Mouse (Mus musculus) megakaryocyte, embryonic 14.5 days (primary cell): ENCODE measurements at regions not wholly inside any gene's neighbourhood (a gene's known extent, or its start where the extent isn't known, plus 50 kb on each side); places are given as distances from the start of the nearest gene placed in this dataset.
"Not testable (repeated sequence)": the region's sequence is repeated elsewhere in the genome, so short reads cannot be mapped to it uniquely, and the experiment has no call there.

Source experiments
- H3K27me3 ChIP-seq: replicated peaks from 2 replicates; pipeline ENCODE3; 2012; ENCODE audit warnings: inconsistent platforms
- H3K36me3 ChIP-seq: replicated peaks from 2 replicates; pipeline ENCODE3; 2012; ENCODE audit warnings: low read length, inconsistent platforms, mixed read lengths
- H3K4me1 ChIP-seq: 2 replicates; pipeline ENCODE4 v1.6.1; 2012; ENCODE audit warnings: inconsistent platforms
- H3K4me3 ChIP-seq: replicated peaks from 2 replicates; pipeline ENCODE3; 2012; ENCODE audit warnings: moderate library complexity, mild to moderate bottlenecking, inconsistent platforms
- H3K9me3 ChIP-seq: 2 replicates; pipeline ENCODE4 v1.6.1; 2012; ENCODE audit warnings: inconsistent platforms
- FLI1 ChIP-seq: IDR thresholded peaks from 2 replicates; pipeline ENCODE4 v1.6.1; 2012; ENCODE audit warnings: low read length, inconsistent platforms, mixed read lengths
- GATA1 ChIP-seq: IDR thresholded peaks from 3 replicates; pipeline ENCODE4 v1.6.1; 2012; ENCODE audit warnings: mixed read lengths, low read length, inconsistent platforms, borderline replicate concordance

DNA sequence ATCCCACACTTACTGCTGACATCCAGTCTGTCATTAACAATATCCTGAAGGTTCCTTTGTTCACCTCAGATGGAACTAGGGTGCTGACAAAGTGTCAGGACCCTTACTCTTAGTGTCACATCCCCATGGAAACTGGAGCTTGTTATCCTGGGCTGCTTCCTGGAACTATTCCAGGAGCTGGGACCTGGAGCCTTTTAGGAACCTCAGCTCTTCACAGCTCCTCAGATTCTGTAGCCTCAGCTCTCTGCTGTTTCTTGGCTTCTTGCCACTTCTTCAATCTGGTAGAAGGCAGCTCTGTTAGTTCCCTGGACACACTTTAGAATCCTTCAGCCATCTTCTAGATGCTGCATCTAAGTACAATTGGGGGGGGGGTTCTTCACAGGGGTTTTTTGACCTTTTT lies 157.3 kb upstream of the Slc13a1 start:
- Histone ChIP-seq H3K9me3 (no peaks in the 10 kb centered on the region), H3K36me3 (no peaks in the 10 kb centered on the region), H3K27me3 (no peaks in the 10 kb centered on the region), H3K4me1 (no peaks in the 10 kb centered on the region), H3K4me3 (no peak overlapping the region)
- TF ChIP-seq GATA1 (no peak), FLI1 (no peak)

- H3K4me1 ChIP-seq, result no peaks in the 10 kb centered on the region
- H3K27me3 ChIP-seq, result no peaks in the 10 kb centered on the region
- H3K4me3 ChIP-seq, result no peak overlapping the region
- no peak for TF ChIP-seq FLI1
- TF ChIP-seq GATA1, result no peak
- H3K36me3 ChIP-seq, result no peaks in the 10 kb centered on the region
- no peaks in the 10 kb centered on the region for H3K9me3 ChIP-seq
These were observed 156.8 kb upstream of the Slc13a1 start for GRCm38 (mm10) chr6:24324718-24325117.

DNA sequence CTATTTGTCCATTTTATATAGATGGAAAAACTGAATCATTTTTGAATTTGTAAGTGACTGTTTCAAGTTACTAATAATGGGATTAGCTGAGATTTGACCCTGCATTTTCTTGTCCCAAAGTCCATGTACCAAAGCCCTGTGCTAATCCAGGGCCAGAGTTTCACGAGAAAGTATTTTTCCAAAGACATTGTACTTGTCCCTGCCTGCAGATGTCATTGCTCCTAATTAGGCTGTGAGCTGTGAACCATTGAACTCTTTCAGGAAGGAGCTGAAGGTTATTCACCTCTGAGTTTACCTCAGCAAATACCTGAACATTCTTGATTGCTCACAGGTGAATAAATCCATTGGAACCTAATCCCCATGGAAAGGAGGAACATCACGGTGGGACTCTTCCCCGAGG lies 154.5 kb upstream of the Slc13a1 start:
- Histone ChIP-seq H3K4me3 (no peak overlapping the region), H3K36me3 (no peaks in the 10 kb centered on the region), H3K9me3 (no peaks in the 10 kb centered on the region), H3K27me3 (no peaks in the 10 kb centered on the region), H3K4me1 (no peaks in the 10 kb centered on the region)
- TF ChIP-seq GATA1 (no peak), FLI1 (no peak)

GRCm38 (mm10) chr6:24318862-24319261 lies 151.0 kb upstream of the Slc13a1 start:
- no peaks in the 10 kb centered on the region for H3K9me3 ChIP-seq
- H3K36me3 ChIP-seq, result no peaks in the 10 kb centered on the region
- H3K4me1 ChIP-seq, result no peaks in the 10 kb centered on the region
- no peak for TF ChIP-seq FLI1
- no peaks in the 10 kb centered on the region for H3K27me3 ChIP-seq
- no peak overlapping the region for H3K4me3 ChIP-seq

- H3K36me3 ChIP-seq, result no peaks in the 10 kb centered on the region
- peaks cover 4% of the 10 kb centered on the region; the same call in 1 of the 2 replicates for H3K9me3 ChIP-seq
- H3K4me1 ChIP-seq, result no peaks in the 10 kb centered on the region
- H3K4me3 ChIP-seq, result peak overlapping the region; percentile 59
- TF ChIP-seq FLI1 (no peak), GATA1 (no peak)
- H3K27me3 ChIP-seq, result no peaks in the 10 kb centered on the region
These were observed 142.8 kb upstream of the Slc13a1 start for GRCm38 (mm10) chr6:24310675-24311074.

DNA sequence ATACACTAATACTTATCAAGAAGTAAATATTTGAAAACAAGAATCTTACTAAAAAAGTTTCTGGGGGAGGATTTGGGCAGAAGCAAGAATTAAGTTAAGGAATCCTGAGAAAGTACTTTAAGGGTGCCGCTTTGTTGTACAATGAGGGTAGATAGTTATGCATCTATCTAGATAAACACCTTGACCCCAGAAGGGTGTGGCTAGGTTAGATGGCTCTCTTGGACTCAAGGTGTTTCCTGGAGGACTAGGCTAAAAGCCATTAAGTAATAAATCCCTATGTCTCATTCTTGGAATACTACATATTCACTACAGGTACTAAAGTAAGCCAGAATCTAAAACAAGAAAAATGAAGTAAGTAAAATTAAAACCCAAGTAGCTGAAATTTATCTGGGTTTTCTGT lies 141.9 kb upstream of the Slc13a1 start:
- H3K4me3 ChIP-seq, result no peak overlapping the region
- no peaks in the 10 kb centered on the region for H3K27me3 ChIP-seq
- H3K9me3 ChIP-seq, result peaks cover 4% of the 10 kb centered on the region; the same call in 1 of the 2 replicates
- no peak for TF ChIP-seq FLI1
- no peak for TF ChIP-seq GATA1
- H3K36me3 ChIP-seq, result no peaks in the 10 kb centered on the region
- H3K4me1 ChIP-seq, result no peaks in the 10 kb centered on the region

DNA sequence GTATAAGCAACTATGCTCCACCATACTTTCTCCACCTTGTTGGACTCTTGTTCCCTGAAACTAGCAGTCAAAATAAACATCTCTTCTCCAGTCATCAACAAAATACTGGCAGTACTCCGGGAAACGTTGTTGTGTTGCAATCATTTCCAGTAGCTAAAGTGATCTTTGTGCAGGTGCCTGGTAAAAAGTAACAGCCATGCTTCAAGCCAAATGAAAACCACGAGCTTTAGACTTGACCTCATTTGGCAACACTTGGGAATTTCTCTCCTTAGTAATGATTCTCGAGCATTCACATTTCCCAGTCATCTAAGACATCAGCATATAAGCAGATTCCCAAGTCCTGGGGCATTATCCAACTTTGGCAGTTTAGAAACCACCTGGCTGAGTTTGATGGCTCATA lies 133.8 kb upstream of the Slc13a1 start:
- H3K36me3 ChIP-seq, result no peaks in the 10 kb centered on the region
- no peaks in the 10 kb centered on the region for H3K27me3 ChIP-seq
- no peaks in the 10 kb centered on the region for H3K4me1 ChIP-seq
- TF ChIP-seq FLI1 (no peak), GATA1 (no peak)
- no peak overlapping the region for H3K4me3 ChIP-seq
- no peaks in the 10 kb centered on the region for H3K9me3 ChIP-seq

GRCm38 (mm10) chr6:24301146-24301545 lies 133.3 kb upstream of the Slc13a1 start:
- Histone ChIP-seq H3K4me3 (no peak overlapping the region), H3K4me1 (no peaks in the 10 kb centered on the region), H3K36me3 (no peaks in the 10 kb centered on the region), H3K27me3 (no peaks in the 10 kb centered on the region), H3K9me3 (no peaks in the 10 kb centered on the region)
- TF ChIP-seq FLI1 (no peak), GATA1 (no peak)

DNA sequence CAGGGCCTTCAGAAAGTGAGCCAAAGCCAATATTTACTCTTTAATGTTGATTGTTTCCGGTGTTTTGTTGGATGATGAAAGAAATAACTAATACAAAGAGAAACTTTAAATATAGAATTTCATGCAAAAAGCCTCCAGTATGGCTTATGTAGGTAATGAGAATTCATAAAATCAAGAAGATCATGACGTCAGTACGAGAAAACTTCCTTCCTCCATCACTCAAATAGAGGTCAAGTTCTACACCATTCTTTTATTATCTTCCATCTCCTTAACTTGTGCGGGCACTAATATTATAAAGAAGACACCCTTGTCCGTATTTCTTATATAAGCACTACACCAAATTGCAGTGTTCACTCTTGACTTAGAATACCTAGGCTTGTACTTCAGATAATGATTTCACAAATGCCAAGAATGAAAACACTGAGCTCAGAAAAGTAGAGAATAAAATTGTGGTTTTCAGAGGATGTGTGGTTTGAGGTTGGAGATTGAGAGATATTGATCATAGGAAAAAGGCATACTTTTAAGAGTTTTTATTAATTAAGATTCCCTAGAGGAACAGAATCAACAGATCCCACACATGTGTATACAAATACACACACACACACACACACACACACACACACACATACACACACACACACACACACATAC lies 130.8 kb upstream of the Slc13a1 start:
- no peaks in the 10 kb centered on the region for H3K4me1 ChIP-seq
- no peaks in the 10 kb centered on the region for H3K27me3 ChIP-seq
- TF ChIP-seq FLI1 (no peak), GATA1 (no peak)
- no peaks in the 10 kb centered on the region for H3K36me3 ChIP-seq
- H3K4me3 ChIP-seq, result no peak overlapping the region
- no peaks in the 10 kb centered on the region for H3K9me3 ChIP-seq

DNA sequence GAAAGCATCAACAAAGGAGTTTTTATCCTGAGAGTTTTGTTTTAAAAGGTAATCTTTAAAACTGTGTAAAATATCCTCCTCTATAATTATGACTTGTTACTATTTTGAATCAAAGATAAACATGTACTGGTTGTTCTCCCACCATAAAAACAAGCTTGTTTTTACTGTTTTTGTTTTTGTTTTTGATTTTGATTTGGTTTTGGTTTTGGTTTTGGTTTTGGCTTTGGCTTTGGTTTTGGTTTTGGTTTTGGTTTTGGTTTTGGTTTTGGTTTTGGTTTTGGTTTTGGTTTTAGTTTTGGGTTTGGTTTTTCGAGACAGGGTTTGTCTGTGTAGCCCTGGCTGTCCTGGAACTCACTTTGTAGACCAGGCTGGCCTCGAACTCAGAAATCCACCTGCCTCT lies 120.9 kb upstream of the Slc13a1 start:
- not testable (repeated sequence) for H3K4me3 ChIP-seq, H3K36me3 ChIP-seq, H3K27me3 ChIP-seq, H3K4me1 ChIP-seq, H3K9me3 ChIP-seq

DNA sequence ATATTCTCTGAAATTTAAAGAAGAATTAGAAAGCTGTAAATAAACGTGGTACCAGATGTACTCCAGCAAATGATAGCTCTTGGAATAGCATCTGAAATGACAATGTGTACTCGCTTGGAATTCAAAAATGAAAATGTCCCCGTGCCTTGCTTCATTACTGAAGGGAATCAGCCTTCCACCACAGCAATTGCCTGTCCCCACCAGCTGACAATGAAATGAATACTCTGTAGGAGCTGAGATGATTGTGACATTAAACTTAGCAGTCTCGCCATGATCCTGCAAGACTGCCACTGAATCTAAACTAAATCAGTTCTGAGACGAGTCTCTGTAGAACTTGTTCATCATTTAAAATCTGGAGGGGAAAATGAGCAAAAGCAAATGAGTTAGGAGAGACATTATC lies 104.9 kb upstream of the Slc13a1 start:
- no peaks in the 10 kb centered on the region for H3K4me1 ChIP-seq
- H3K36me3 ChIP-seq, result no peaks in the 10 kb centered on the region
- H3K9me3 ChIP-seq, result peaks cover 9% of the 10 kb centered on the region
- H3K27me3 ChIP-seq, result no peaks in the 10 kb centered on the region
- H3K4me3 ChIP-seq, result no peak overlapping the region
- no peak for TF ChIP-seq FLI1
- TF ChIP-seq GATA1, result no peak
